Mouse (Mus musculus) embryo, embryonic 9.5 days (tissue): Measurements from ENCODE around the gene Ahsa2.
"Not testable (repeated sequence)": the region's sequence is repeated elsewhere in the genome, so short reads cannot be mapped to it uniquely, and the experiment has no call there.

Source experiments
- DNase-seq: peaks from one replicate; pipeline ENCODE4 v3.0.0-alpha.2; 2017; ENCODE audit errors: extremely low spot score

Ahsa2 gene

GRCm38 (mm10) chr11:23497718-23498509 lies at the start of gene Ahsa2:
Ahsa2 (minus strand) TSS chr11:23498030.
- DNase-seq: peak; percentile 100

- no peak for DNase-seq
Measured at GRCm38 (mm10) chr11:23537446-23537845, 39.6 kb upstream of the Ahsa2 start.

- peak; percentile 4 for DNase-seq
Measured at GRCm38 (mm10) chr11:23520473-23521205, 22.8 kb upstream of the Ahsa2 start, which contains the start of gene 1700093K21Rik. 1700093K21Rik (minus strand) TSS chr11:23521155.

GRCm38 (mm10) chr11:23518981-23519380 lies 21.2 kb upstream of the Ahsa2 start:
- no peak for DNase-seq

- DNase-seq: no peak
Measured at GRCm38 (mm10) chr11:23515315-23515714, 17.5 kb upstream of the Ahsa2 start.

- DNase-seq: not testable (repeated sequence)
Measured at GRCm38 (mm10) chr11:23514785-23515184, 17.0 kb upstream of the Ahsa2 start.

- not testable (repeated sequence) for DNase-seq
Measured at GRCm38 (mm10) chr11:23504801-23505200, 7.0 kb upstream of the Ahsa2 start.

GRCm38 (mm10) chr11:23498609-23499008 lies 779 bp upstream of the Ahsa2 start:
- no peak for DNase-seq

GRCm38 (mm10) chr11:23497335-23497717 lies 504 bp downstream of the Ahsa2 start:
- DNase-seq: no peak

GRCm38 (mm10) chr11:23496661-23497060 lies 1.2 kb downstream of the Ahsa2 start:
- no peak for DNase-seq

GRCm38 (mm10) chr11:23495231-23495630 lies 2.6 kb downstream of the Ahsa2 start:
- DNase-seq: no peak

GRCm38 (mm10) chr11:23492048-23492790 lies 5.6 kb downstream of the Ahsa2 start:
- DNase-seq: no peak

- no peak for DNase-seq
Measured at GRCm38 (mm10) chr11:23489955-23490354, 7.9 kb downstream of the Ahsa2 start.

- not testable (repeated sequence) for DNase-seq
Measured at GRCm38 (mm10) chr11:23465862-23466261, 32.0 kb downstream of the Ahsa2 start.
